Mouse (Mus musculus) heart, embryonic 10.5 days (tissue): ENCODE results near the gene Man2a2. TPM values are rescaled to one million over a fixed set of nuclear protein-coding genes. Genes with fewer than 3 reads are reported as not detected.
"Not testable (repeated sequence)": the region's sequence is repeated elsewhere in the genome, so short reads cannot be mapped to it uniquely, and the experiment has no call there.

Source experiments
- DNase-seq: peaks from one replicate; pipeline ENCODE4 v3.0.0-alpha.2; 2017; ENCODE audit warnings: low spot score
- H3K27ac ChIP-seq: fragments of 300-500 bp; sonication (generic); 2 replicates; pipeline ENCODE4 v1.5.1; 2016; ENCODE audit warnings: mild to moderate bottlenecking
- H3K27me3 ChIP-seq: fragments of 300-500 bp; sonication (generic); 2 replicates; pipeline ENCODE4 v1.6.1; 2016; ENCODE audit warnings: mild to moderate bottlenecking; ENCODE audit not compliant: poor library complexity, insufficient read depth, severe bottlenecking
- H3K36me3 ChIP-seq: fragments of 300-500 bp; sonication (generic); 2 replicates; pipeline ENCODE4 v1.6.1; 2016; ENCODE audit warnings: mild to moderate bottlenecking, moderate library complexity
- H3K4me1 ChIP-seq: fragments of 300-500 bp; sonication (generic); 2 replicates; pipeline ENCODE4 v1.6.1; 2016; ENCODE audit warnings: mild to moderate bottlenecking
- H3K4me3 ChIP-seq: fragments of 300-500 bp; sonication (generic); 2 replicates; pipeline ENCODE4 v1.5.1; 2016; ENCODE audit warnings: mild to moderate bottlenecking, moderate library complexity
- H3K9me3 ChIP-seq: fragments of 300-500 bp; sonication (generic); 2 replicates; pipeline ENCODE4 v1.6.1; 2016; ENCODE audit warnings: mild to moderate bottlenecking, moderate library complexity
- WGBS: fragments of 180-500 bp; shearing (Covaris S2); methylation state at CpG from one replicate; pipeline ENCODE4 v1.1.7; 2016; 5-methylcytosine and 5-hydroxymethylcytosine counted together
- polyA plus RNA-seq: library from polyadenylated mRNA; unstranded; fragments of >200 nt; fragmentation: Nextera tagmentation; extraction: Ambion mirVana; gene quantifications from 2 replicates; pipeline ENCODE4 v1.2.1, GENCODE M21; 2016

Man2a2 gene
- polyA plus RNA-seq, 1 experiment from 2014 or later, result 20.0 TPM

- WGBS, result 9% methylated on average over 17 of the region's 17 CpGs
- H3K36me3 ChIP-seq, result peaks cover 37% of the 10 kb centered on the region
- H3K27me3 ChIP-seq, result 0 out of 2 replicates have a peak, but pooled peaks cover 11% of the 10 kb centered on the region
- H3K4me1 ChIP-seq, result peaks cover 44% of the 10 kb centered on the region
- no peaks in the 10 kb centered on the region for H3K9me3 ChIP-seq
- H3K27ac ChIP-seq, result peak overlapping the region; percentile 90
- peak overlapping the region; percentile 67 for H3K4me3 ChIP-seq
- DNase-seq, result no peak
Observed at GRCm38 (mm10) chr7:80339371-80339770, 31.8 kb downstream of the Man2a2 start.

GRCm38 (mm10) chr7:80336932-80337331, 34.2 kb downstream of the Man2a2 start:
- 87% methylated on average over 3 of the region's 3 CpGs for WGBS
- Histone ChIP-seq H3K27me3 (0 out of 2 replicates have a peak, but pooled peaks cover 10% of the 10 kb centered on the region), H3K4me1 (peaks cover 30% of the 10 kb centered on the region), H3K27ac (no peak overlapping the region), H3K9me3 (no peaks in the 10 kb centered on the region; the same call in 1 of the 2 replicates), H3K4me3 (no peak overlapping the region), H3K36me3 (peaks cover 61% of the 10 kb centered on the region)
- DNase-seq, result no peak

- H3K4me1 ChIP-seq, result peaks cover 20% of the 10 kb centered on the region
- H3K9me3 ChIP-seq, result no peaks in the 10 kb centered on the region; the same call in 1 of the 2 replicates
- no peak for DNase-seq
- no peak overlapping the region for H3K4me3 ChIP-seq
- H3K27me3 ChIP-seq, result no peaks in the 10 kb centered on the region
- H3K36me3 ChIP-seq, result peaks cover 82% of the 10 kb centered on the region
- WGBS, result 84% methylated on average over 4 of the region's 4 CpGs
- no peak overlapping the region for H3K27ac ChIP-seq
Observed at GRCm38 (mm10) chr7:80334848-80335247, 36.3 kb downstream of the Man2a2 start.

GRCm38 (mm10) chr7:80331433-80331832, 39.7 kb downstream of the Man2a2 start:
- WGBS, result 90% methylated on average over 19 of the region's 19 CpGs

GRCm38 (mm10) chr7:80330278-80330677, 40.9 kb downstream of the Man2a2 start:
- DNase-seq, result no peak
- no peak overlapping the region for H3K27ac ChIP-seq
- WGBS, result 90% methylated on average over 8 of the region's 8 CpGs
- no peaks in the 10 kb centered on the region; the same call in 1 of the 2 replicates for H3K9me3 ChIP-seq
- no peak overlapping the region for H3K4me3 ChIP-seq
- H3K27me3 ChIP-seq, result no peaks in the 10 kb centered on the region
- H3K4me1 ChIP-seq, result peaks cover 7% of the 10 kb centered on the region; the same call in 1 of the 2 replicates
- peaks cover 100% of the 10 kb centered on the region for H3K36me3 ChIP-seq

More at GRCm38 (mm10) chr7:80331433-80331832, 39.7 kb downstream of the Man2a2 start:
- H3K27ac ChIP-seq, result no peak overlapping the region
- DNase-seq, result no peak
- H3K27me3 ChIP-seq, result no peaks in the 10 kb centered on the region
- no peaks in the 10 kb centered on the region; the same call in 1 of the 2 replicates for H3K9me3 ChIP-seq
- H3K4me3 ChIP-seq, result no peak overlapping the region
- peaks cover 100% of the 10 kb centered on the region for H3K36me3 ChIP-seq
- peaks cover 8% of the 10 kb centered on the region; the same call in 1 of the 2 replicates for H3K4me1 ChIP-seq

GRCm38 (mm10) chr7:80326076-80326475, 45.1 kb downstream of the Man2a2 start:
- Histone ChIP-seq H3K9me3 (no peaks in the 10 kb centered on the region), H3K4me3 (no peak overlapping the region), H3K4me1 (peaks cover 11% of the 10 kb centered on the region), H3K27ac (no peak overlapping the region), H3K27me3 (no peaks in the 10 kb centered on the region), H3K36me3 (peaks cover 63% of the 10 kb centered on the region)
- DNase-seq, result no peak
- WGBS, result 93% methylated on average over 19 of the region's 19 CpGs

GRCm38 (mm10) chr7:80325292-80325868, 45.8 kb downstream of the Man2a2 start:
- Histone ChIP-seq H3K27me3 (no peaks in the 10 kb centered on the region), H3K4me3 (no peak overlapping the region), H3K9me3 (no peaks in the 10 kb centered on the region), H3K36me3 (peaks cover 63% of the 10 kb centered on the region), H3K4me1 (peaks cover 15% of the 10 kb centered on the region), H3K27ac (peak overlapping the region; percentile 53)
- no peak for DNase-seq
- 95% methylated on average over 16 of the region's 16 CpGs for WGBS

- WGBS, result 36% methylated on average over 4 of the region's 5 CpGs
- Histone ChIP-seq H3K36me3 (peaks cover 62% of the 10 kb centered on the region), H3K4me1 (peaks cover 21% of the 10 kb centered on the region), H3K27ac (peak overlapping the region; percentile 53)
- H3K27me3 ChIP-seq, H3K4me3 ChIP-seq, DNase-seq, H3K9me3 ChIP-seq: not testable (repeated sequence)
Observed at GRCm38 (mm10) chr7:80324816-80325119, 46.4 kb downstream of the Man2a2 start.

- H3K4me1 ChIP-seq, result peaks cover 26% of the 10 kb centered on the region
- H3K27ac ChIP-seq, result peak within 1 kb of the TSS; percentile 90
- H3K4me3 ChIP-seq, result peak within 1 kb of the TSS; percentile 75
- WGBS, result 3% methylated on average over 38 of the region's 38 CpGs
- H3K36me3 ChIP-seq, result peaks cover 61% of the 10 kb centered on the region
- no peaks in the 10 kb centered on the region for H3K27me3 ChIP-seq
- H3K9me3 ChIP-seq, result no peaks in the 10 kb centered on the region
- peak; percentile 98 for DNase-seq
Observed at GRCm38 (mm10) chr7:80324043-80324815, 46.9 kb downstream of the Man2a2 start, which contains the start of gene Rccd1. TSS of gene Rccd1 (minus strand) at chr7:80324454.

GRCm38 (mm10) chr7:80323336-80323735, 47.8 kb downstream of the Man2a2 start:
- Histone ChIP-seq H3K4me3 (peak overlapping the region; percentile 75), H3K9me3 (no peaks in the 10 kb centered on the region), H3K27ac (peak overlapping the region; percentile 90), H3K27me3 (no peaks in the 10 kb centered on the region), H3K4me1 (peaks cover 32% of the 10 kb centered on the region), H3K36me3 (peaks cover 61% of the 10 kb centered on the region)
- WGBS, result 19% methylated on average over 8 of the region's 8 CpGs
- DNase-seq, result no peak

- Histone ChIP-seq H3K36me3 (peaks cover 55% of the 10 kb centered on the region), H3K27ac (peak overlapping the region; percentile 56; the same call in 1 of the 2 replicates)
Observed at GRCm38 (mm10) chr7:80319846-80320496, 51.2 kb downstream of the Man2a2 start.

GRCm38 (mm10) chr7:80318670-80319069, 52.5 kb downstream of the Man2a2 start:
- no peaks in the 10 kb centered on the region for H3K27me3 ChIP-seq
- H3K9me3 ChIP-seq, result no peaks in the 10 kb centered on the region
- WGBS, result 88% methylated on average over 4 of the region's 4 CpGs
- H3K27ac ChIP-seq, result peak overlapping the region; percentile 56; the same call in 1 of the 2 replicates
- H3K4me3 ChIP-seq, result no peak overlapping the region
- H3K36me3 ChIP-seq, result peaks cover 67% of the 10 kb centered on the region
- no peak for DNase-seq
- peaks cover 32% of the 10 kb centered on the region for H3K4me1 ChIP-seq

More at GRCm38 (mm10) chr7:80319846-80320496, 51.2 kb downstream of the Man2a2 start:
- H3K27me3 ChIP-seq, result no peaks in the 10 kb centered on the region
- 77% methylated on average over 19 of the region's 19 CpGs for WGBS
- no peak overlapping the region for H3K4me3 ChIP-seq
- H3K4me1 ChIP-seq, result peaks cover 32% of the 10 kb centered on the region
- no peaks in the 10 kb centered on the region for H3K9me3 ChIP-seq
- no peak for DNase-seq
